Mouse (Mus musculus) testis, adult 2 months (tissue): Measurements from ENCODE around the gene Abca1. TPM values are rescaled to one million over a fixed set of nuclear protein-coding genes. Genes with fewer than 3 reads are reported as not detected.

Source experiments
- H3K27ac ChIP-seq: fragments of 200-500 bp; 2 replicates; pipeline ENCODE4 v1.5.1; 2012; ENCODE audit warnings: low read depth, low read length; ENCODE audit not compliant: control insufficient read depth, insufficient read depth
- H3K27me3 ChIP-seq: fragments of 200-500 bp; 2 replicates; pipeline ENCODE4 v1.6.1; 2012; ENCODE audit warnings: mild to moderate bottlenecking, low read length, moderate library complexity; ENCODE audit not compliant: control insufficient read depth, insufficient read depth
- H3K36me3 ChIP-seq: fragments of 200-500 bp; 2 replicates; pipeline ENCODE4 v1.6.1; 2012; ENCODE audit warnings: mild to moderate bottlenecking, low read length; ENCODE audit not compliant: control insufficient read depth, insufficient read depth
- H3K4me1 ChIP-seq: fragments of 200-500 bp; 2 replicates; pipeline ENCODE4 v1.6.1; 2012; ENCODE audit warnings: low read length; ENCODE audit not compliant: control insufficient read depth, insufficient read depth
- H3K4me3 ChIP-seq: fragments of 200-500 bp; 2 replicates; pipeline ENCODE4 v1.5.1; 2012; ENCODE audit warnings: low read depth, mild to moderate bottlenecking, low read length, moderate library complexity, mixed read lengths; ENCODE audit not compliant: control insufficient read depth
- CTCF ChIP-seq: fragments of 200-500 bp; IDR thresholded peaks from 2 replicates; pipeline ENCODE4 v1.5.1; 2012; ENCODE audit warnings: low read depth, mild to moderate bottlenecking, inconsistent platforms, low read length, moderate library complexity; ENCODE audit not compliant: control insufficient read depth, insufficient read depth, insufficient replicate concordance
- POLR2A ChIP-seq: fragments of 200-500 bp; IDR thresholded peaks from 2 replicates; pipeline ENCODE4 v1.6.1; 2012; ENCODE audit warnings: low read depth, mild to moderate bottlenecking, inconsistent platforms, low read length, moderate library complexity; ENCODE audit not compliant: control insufficient read depth
- polyA plus RNA-seq: library from polyadenylated mRNA; depleted of rRNA; stranded (reverse); fragments of >200 nt; gene quantifications from 2 replicates; pipeline ENCODE4 v1.2.3, GENCODE M21; 2012

Gene Abca1
- polyA plus RNA-seq, 1 experiment: 9.8 TPM

DNA sequence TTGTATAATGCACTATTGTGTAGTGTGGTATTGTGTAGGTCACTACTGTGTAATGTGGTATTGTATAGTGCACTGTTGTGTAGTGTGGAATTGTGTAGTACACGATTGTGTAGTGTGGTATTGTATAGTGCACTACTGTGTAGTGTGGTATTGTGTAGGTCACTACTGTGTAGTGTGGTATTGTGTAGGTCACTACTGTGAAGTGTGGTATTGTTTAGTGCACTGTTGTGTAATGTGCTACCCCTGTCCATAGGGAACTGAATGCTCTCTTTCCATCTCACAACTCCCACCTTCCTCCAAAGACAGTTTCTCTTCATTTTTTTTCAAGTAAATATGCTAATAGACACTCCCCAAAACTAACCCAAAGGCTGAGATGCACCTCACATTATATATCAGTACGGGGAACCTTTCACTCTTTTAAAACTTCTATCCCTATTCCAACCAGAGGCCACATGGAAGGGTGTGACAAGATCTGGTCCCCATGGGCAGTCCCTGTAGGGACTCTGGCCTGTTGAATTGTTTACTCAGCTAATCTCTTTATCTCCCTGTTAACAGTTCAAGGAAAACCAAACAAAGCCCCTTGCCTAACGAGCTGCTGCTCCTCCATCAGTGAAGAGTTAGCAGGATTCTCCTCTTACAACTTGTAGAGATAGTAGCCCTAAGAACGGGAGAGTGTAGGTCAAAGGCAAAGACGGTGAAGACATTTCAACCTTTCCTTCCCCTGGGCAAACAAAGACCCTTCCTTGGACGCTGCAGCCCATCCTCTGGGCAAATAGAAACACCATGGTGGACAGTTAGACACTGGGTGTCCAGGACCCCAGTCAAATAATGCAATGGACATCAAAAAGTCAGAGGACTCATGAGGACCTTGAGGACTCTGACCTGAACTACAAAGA lies 28.8 kb downstream of the Abca1 start:
- Histone ChIP-seq H3K27me3 (no peaks in the 10 kb centered on the region), H3K36me3 (no peaks in the 10 kb centered on the region), H3K4me3 (no peak overlapping the region), H3K27ac (no peak overlapping the region), H3K4me1 (no peaks in the 10 kb centered on the region)
- TF ChIP-seq POLR2A (no peak), CTCF (no peak)

DNA sequence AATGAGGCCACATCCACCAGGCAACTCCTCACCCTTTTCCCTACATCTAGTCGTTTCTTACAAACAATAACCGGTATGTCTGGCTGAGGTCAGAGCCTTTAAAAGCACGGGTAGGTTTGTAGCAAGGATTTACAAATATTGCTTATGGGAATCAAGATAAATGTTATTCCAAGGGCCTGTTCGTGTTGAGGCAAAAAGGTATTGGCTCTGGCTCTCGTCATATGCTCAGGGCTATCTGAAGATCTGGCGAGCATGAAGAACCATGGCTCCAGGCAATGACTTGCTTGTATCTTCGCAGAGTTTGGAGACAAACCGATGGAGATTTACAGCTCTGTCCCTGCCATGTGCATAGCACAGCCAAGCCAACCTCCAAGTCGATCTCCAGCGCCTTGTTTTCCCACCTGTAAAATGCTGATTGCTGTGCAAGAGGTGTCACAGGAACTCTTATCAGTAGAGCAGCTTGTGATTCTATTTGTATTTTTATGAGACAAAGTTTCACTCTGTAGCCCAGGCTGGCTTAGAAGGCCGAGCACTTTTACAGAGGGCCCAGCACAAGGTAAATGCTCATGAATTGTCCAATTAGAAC lies 29.9 kb downstream of the Abca1 start:
- H3K36me3 ChIP-seq: no peaks in the 10 kb centered on the region
- TF ChIP-seq POLR2A (no peak), CTCF (no peak)

DNA sequence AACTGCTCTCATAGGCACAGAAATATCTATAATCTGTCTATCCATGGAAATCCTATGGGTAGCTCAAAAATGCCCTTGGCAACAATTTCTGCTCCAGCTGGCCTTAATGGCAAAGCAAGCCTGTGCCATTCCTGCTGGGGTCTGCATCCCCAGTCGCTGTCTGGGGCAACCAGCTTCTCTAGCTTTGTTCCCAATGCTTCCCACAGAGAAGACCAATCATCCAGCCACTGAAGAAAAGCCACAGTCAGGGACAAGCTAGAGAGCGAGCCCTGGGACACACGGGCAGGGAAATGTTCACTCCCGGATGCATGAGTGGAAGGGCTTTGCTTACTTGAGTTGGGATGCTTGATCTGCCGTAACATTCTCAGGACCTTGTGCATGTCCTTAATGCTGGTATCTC lies 32.4 kb downstream of the Abca1 start:
- no peak for TF ChIP-seq POLR2A
- H3K4me3 ChIP-seq: no peak overlapping the region
- H3K27ac ChIP-seq: no peak overlapping the region
- H3K36me3 ChIP-seq: no peaks in the 10 kb centered on the region
- H3K4me1 ChIP-seq: no peaks in the 10 kb centered on the region
- H3K27me3 ChIP-seq: no peaks in the 10 kb centered on the region

More for the DNA sequence above, 29.9 kb downstream of the Abca1 start:
- Histone ChIP-seq H3K4me1 (no peaks in the 10 kb centered on the region), H3K27me3 (no peaks in the 10 kb centered on the region), H3K4me3 (no peak overlapping the region), H3K27ac (no peak overlapping the region)

DNA sequence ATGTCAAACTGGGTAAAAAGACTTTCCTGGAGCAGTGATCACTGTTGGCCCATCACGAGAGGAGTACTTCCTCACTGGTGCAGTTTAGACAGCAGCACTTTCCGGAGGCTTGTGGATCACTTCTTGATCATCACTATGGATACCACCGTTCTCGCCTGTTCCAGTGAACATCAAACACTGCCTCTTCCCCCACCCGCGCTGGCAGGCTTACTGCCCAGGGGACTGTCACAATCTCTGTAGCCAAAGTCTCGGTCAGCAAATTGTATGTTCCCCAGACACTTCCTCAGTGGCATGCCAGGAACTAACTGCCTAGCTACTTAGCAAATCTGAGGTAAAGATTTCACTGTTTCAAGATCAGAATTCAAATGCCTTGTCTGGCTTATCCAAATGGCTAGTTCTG lies 32.9 kb downstream of the Abca1 start:
- Histone ChIP-seq H3K36me3 (no peaks in the 10 kb centered on the region), H3K27me3 (no peaks in the 10 kb centered on the region), H3K4me1 (no peaks in the 10 kb centered on the region), H3K4me3 (no peak overlapping the region), H3K27ac (no peak overlapping the region)
- TF ChIP-seq POLR2A (no peak), CTCF (no peak)

DNA sequence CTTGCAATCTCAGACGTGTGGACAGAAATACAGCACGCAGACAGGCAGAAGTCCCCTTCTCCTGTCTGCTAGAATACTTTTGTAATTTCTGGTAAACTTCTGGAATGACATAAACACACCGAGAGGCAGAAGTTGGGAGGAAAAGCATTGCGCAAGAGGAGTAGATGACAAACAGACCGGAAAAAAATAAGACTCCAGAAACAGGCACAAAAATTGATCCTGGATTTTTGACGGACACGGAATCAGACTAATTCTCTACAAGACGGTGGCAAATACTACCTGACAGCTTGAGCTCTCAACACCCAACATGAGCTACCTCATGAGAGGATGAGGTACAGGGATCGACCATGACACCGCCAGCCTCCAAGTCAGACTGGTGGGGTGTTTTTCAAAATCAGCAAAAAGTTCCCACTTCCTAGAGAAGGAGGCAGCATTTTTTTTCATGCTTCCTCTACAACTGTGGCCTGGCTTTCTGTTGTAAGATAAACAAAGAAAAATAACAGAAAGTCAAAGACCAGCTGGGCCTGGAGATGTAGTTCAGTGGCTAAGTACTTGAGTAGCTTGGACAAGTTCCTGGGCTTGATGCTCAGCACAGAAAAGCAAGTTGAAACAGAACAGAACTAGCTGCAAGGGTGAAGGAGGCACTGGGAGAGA lies 34.7 kb downstream of the Abca1 start:
- Histone ChIP-seq H3K36me3 (no peaks in the 10 kb centered on the region), H3K27me3 (no peaks in the 10 kb centered on the region), H3K4me3 (no peak overlapping the region), H3K4me1 (no peaks in the 10 kb centered on the region), H3K27ac (no peak overlapping the region)
- TF ChIP-seq CTCF (no peak), POLR2A (no peak)

DNA sequence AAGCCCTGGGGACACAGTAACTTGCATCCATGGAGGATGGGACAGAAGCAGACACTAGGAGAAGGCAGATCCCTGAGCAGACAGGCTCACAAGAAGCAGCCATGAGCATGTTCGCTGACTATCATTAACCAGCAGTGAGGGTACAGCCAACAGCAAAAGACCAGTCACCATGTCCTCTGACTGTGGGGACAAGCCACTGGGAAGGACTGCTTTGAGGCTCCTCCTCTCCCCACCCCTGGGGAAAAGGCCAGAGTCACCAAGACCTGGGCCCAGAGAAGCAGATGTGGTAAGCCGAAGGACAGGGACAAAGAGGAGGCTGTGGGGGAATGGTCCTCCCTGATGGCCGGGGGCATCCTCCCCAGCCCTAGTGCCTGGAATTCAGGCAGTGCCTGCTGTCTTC lies 37.4 kb downstream of the Abca1 start:
- no peaks in the 10 kb centered on the region for H3K4me1 ChIP-seq
- no peaks in the 10 kb centered on the region for H3K27me3 ChIP-seq
- H3K4me3 ChIP-seq: no peak overlapping the region
- H3K36me3 ChIP-seq: no peaks in the 10 kb centered on the region
- H3K27ac ChIP-seq: no peak overlapping the region
- TF ChIP-seq POLR2A: no peak
- no peak for TF ChIP-seq CTCF

DNA sequence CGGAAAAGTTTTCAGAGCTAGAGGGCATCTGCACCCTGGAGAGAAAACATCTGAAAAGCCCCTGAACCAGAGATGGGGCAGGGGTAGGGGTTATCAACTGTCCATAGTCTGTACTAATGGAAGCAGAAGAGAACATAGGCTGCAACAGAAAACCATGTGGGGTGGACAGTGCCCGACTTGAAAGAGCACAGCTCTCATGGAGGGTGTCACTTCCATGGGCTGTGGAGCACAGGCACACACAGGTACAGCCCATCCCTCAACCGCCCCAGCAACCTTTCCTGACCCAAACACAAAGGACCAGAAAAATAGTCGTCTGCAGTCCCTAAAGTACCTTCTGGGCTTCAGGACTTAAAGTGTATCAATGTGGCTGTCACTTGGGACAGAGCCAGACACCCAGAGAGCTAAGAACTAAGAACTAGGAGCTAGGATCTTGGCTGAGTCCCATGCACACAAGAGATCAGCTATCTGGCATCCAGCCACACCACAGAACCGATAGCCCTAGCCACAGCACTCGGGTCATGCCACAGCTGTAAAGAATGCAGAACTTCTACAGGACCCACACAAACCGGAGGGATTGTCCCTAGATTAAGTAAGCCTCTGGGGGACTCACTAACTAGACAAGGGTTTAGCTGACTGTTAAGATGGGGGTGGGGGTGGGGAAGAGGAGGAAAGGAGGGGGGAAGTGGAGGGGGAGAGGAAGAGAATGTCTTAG lies 38.0 kb downstream of the Abca1 start:
- H3K4me3 ChIP-seq: no peak overlapping the region
- H3K27me3 ChIP-seq: no peaks in the 10 kb centered on the region
- TF ChIP-seq POLR2A: no peak
- no peak for TF ChIP-seq CTCF
- no peaks in the 10 kb centered on the region for H3K36me3 ChIP-seq
- H3K27ac ChIP-seq: no peak overlapping the region
- no peaks in the 10 kb centered on the region for H3K4me1 ChIP-seq
